Mouse (Mus musculus): ENCODE data around the gene Wdr54.

GRCm38 (mm10) chr6:83147280-83147679 is 8.9 kb downstream of the Wdr54 start:
- no peak for TF ChIP-seq POLR2A (IDR thresholded peaks at IDR 0.05; ENCODE audit: extremely low read depth, insufficient read depth, low read length)
- TF ChIP-seq CTCF (IDR thresholded peaks at IDR 0.05; ENCODE audit: extremely low read depth, insufficient read depth, low read length), result no peak
